Mouse (Mus musculus) hematopoietic stem cell, adult 5-6 weeks (primary cell): ENCODE results near the gene Grik1. TPM values are rescaled to one million over a fixed set of nuclear protein-coding genes. Genes with fewer than 3 reads are reported as not detected.

ENCODE experiments used
- ATAC-seq, 2 experiments: fragments of 125-278 bp in 1 of 2; replicated peaks in 1 of 2; 2 replicates each; pipeline ENCODE4 v1.8.0; 2016 to 2017; ENCODE audit warnings: inconsistent platforms in 2 of 2, mild to moderate bottlenecking in 2 of 2, moderate number of reproducible peaks in 2 of 2, low read depth in 1 of 2, moderate TSS enrichment in 1 of 2; ENCODE audit not compliant: low FRiP score in 2 of 2, poor library complexity in 2 of 2, severe bottlenecking in 2 of 2, insufficient read depth in 1 of 2, low TSS enrichment in 1 of 2
- total RNA-seq: library from RNA; stranded (forward); fragments of 172-1452, 232-1000 nt; gene quantifications from 2 replicates; pipeline ENCODE4 v1.2.3, GENCODE M21; 2017

Gene Grik1
- total RNA-seq, 1 experiment from 2014 or later = not detected

GRCm38 (mm10) chr16:88038503-88039091 lies 251.5 kb downstream of the Grik1 start:
- no peak for ATAC-seq

GRCm38 (mm10) chr16:87988805-87989204 lies 301.3 kb downstream of the Grik1 start:
- ATAC-seq = no peak

- ATAC-seq = no peak
Measured at GRCm38 (mm10) chr16:87984201-87984870, 305.7 kb downstream of the Grik1 start.

- no peak for ATAC-seq
Measured at GRCm38 (mm10) chr16:87974076-87974443, 316.0 kb downstream of the Grik1 start.

GRCm38 (mm10) chr16:87973394-87974075 lies 316.5 kb downstream of the Grik1 start:
- ATAC-seq = no peak

- no peak for ATAC-seq
Measured at GRCm38 (mm10) chr16:87971911-87972310, 318.2 kb downstream of the Grik1 start.

- no peak for ATAC-seq
Measured at GRCm38 (mm10) chr16:87969936-87970335, 320.1 kb downstream of the Grik1 start.

- ATAC-seq = no peak
Measured at GRCm38 (mm10) chr16:87961419-87961818, 328.6 kb downstream of the Grik1 start.

GRCm38 (mm10) chr16:87957449-87957848 lies 332.6 kb downstream of the Grik1 start:
- ATAC-seq = no peak

- ATAC-seq = no peak
Measured at GRCm38 (mm10) chr16:87956178-87956577, 333.9 kb downstream of the Grik1 start.

GRCm38 (mm10) chr16:87954715-87955441 lies 335.2 kb downstream of the Grik1 start:
- ATAC-seq = no peak

- no peak for ATAC-seq
Measured at GRCm38 (mm10) chr16:87953176-87953575, 336.9 kb downstream of the Grik1 start.

GRCm38 (mm10) chr16:87949881-87950280 lies 340.2 kb downstream of the Grik1 start:
- no peak for ATAC-seq

- ATAC-seq = no peak
Measured at GRCm38 (mm10) chr16:87948122-87948521, 341.9 kb downstream of the Grik1 start.

GRCm38 (mm10) chr16:87944318-87944717 lies 345.7 kb downstream of the Grik1 start:
- ATAC-seq = no peak

GRCm38 (mm10) chr16:87942103-87942865 lies 347.8 kb downstream of the Grik1 start:
- no peak for ATAC-seq

GRCm38 (mm10) chr16:87934685-87935084 lies 355.4 kb downstream of the Grik1 start:
- no peak for ATAC-seq
